Mouse (Mus musculus) lung, postnatal 0 days (tissue): Measurements from ENCODE around the gene Msantd3.

Experiments
- CTCF ChIP-seq: IDR thresholded peaks from 2 replicates; pipeline ENCODE4 v1.5.1; 2016; ENCODE audit warnings: antibody characterized with exemption, mild to moderate bottlenecking
- EP300 ChIP-seq: IDR thresholded peaks from 2 replicates; pipeline ENCODE4 v1.6.1; 2016; ENCODE audit warnings: antibody characterized with exemption, mild to moderate bottlenecking, control low read depth

- TF ChIP-seq CTCF: peak; percentile 20; the same call in 1 of the 2 replicates
- no peak for TF ChIP-seq EP300
Observed at GRCm38 (mm10) chr4:48549661-48550060, 9.9 kb downstream of the Msantd3 start.
